Mouse (Mus musculus) MEL (cell line): ENCODE measurements around the gene Tm9sf4. TPM values are rescaled to one million over a fixed set of nuclear protein-coding genes. Genes with fewer than 3 reads are reported as not detected.

Experiments
- DNase-seq: peaks from one replicate; pipeline ENCODE4 v3.0.0; 2011; ENCODE audit warnings: low read depth, low spot score
- H3K27ac ChIP-seq: 2 replicates; pipeline ENCODE4 v1.5.1; 2012; ENCODE audit warnings: low read depth, mild to moderate bottlenecking, control low read depth, low read length, moderate library complexity; ENCODE audit not compliant: control insufficient read depth
- H3K27me3 ChIP-seq, 2 experiments: fragments of 150-350 bp in 1 of 2; sonication (generic) in 1 of 2; 2 replicates each; pipeline ENCODE4 v1.6.1; 2012; ENCODE audit warnings: low read length in 2 of 2, mild to moderate bottlenecking in 2 of 2, improper control_type of control experiment in 1 of 2, moderate library complexity in 1 of 2; ENCODE audit not compliant: insufficient read depth in 2 of 2, control insufficient read depth in 1 of 2
- H3K36me3 ChIP-seq, 2 experiments: 2 replicates each; pipeline ENCODE4 v1.6.1; 2012 to 2014; ENCODE audit warnings: low read length in 2 of 2, improper control_type of control experiment in 1 of 2, inconsistent platforms in 1 of 2, mild to moderate bottlenecking in 1 of 2; ENCODE audit not compliant: insufficient read depth in 2 of 2, control insufficient read depth in 1 of 2
- H3K4me1 ChIP-seq, 2 experiments: fragments of 150-350 bp in 1 of 2; sonication (generic) in 1 of 2; 2 replicates each; pipeline ENCODE4 v1.6.1; 2012; ENCODE audit warnings: low read length in 2 of 2, improper control_type of control experiment in 1 of 2, mild to moderate bottlenecking in 1 of 2; ENCODE audit not compliant: insufficient read depth in 2 of 2, control insufficient read depth in 1 of 2
- H3K4me3 ChIP-seq, 2 experiments: fragments of 150-350 bp in 1 of 2; sonication (generic) in 1 of 2; 2 replicates each; pipeline ENCODE4 v1.5.1; 2012; ENCODE audit warnings: low read depth in 2 of 2, low read length in 2 of 2, mild to moderate bottlenecking in 2 of 2, moderate library complexity in 2 of 2, control low read depth in 1 of 2, improper control_type of control experiment in 1 of 2; ENCODE audit not compliant: control insufficient read depth in 1 of 2, insufficient read depth in 1 of 2
- H3K79me2 ChIP-seq: 2 replicates; pipeline ENCODE4 v1.6.1; 2012; ENCODE audit warnings: mild to moderate bottlenecking, low read length, moderate library complexity; ENCODE audit not compliant: control insufficient read depth, poor library complexity, insufficient read depth
- H3K9ac ChIP-seq: 2 replicates; pipeline ENCODE4 v1.6.1; 2012; ENCODE audit warnings: low read depth, mild to moderate bottlenecking, control low read depth, low read length, moderate library complexity; ENCODE audit not compliant: control insufficient read depth, poor library complexity, severe bottlenecking
- H3K9me3 ChIP-seq: fragments of 150-350 bp; sonication (generic); replicated peaks from 2 replicates; pipeline ENCODE4 v1.6.1; 2012; ENCODE audit warnings: mild to moderate bottlenecking, low read length, improper control_type of control experiment, moderate library complexity; ENCODE audit not compliant: insufficient read depth
- BHLHE40 ChIP-seq: IDR thresholded peaks from 2 replicates; pipeline ENCODE4 v1.6.1; 2012; ENCODE audit warnings: low read depth, mild to moderate bottlenecking, inconsistent platforms, low read length, improper control_type of control experiment, borderline replicate concordance
- CHD1 ChIP-seq: IDR thresholded peaks from 2 replicates; pipeline ENCODE4 v1.6.1; 2012; ENCODE audit warnings: low read depth, mild to moderate bottlenecking, inconsistent platforms, low read length, improper control_type of control experiment
- EP300 ChIP-seq, 2 experiments: IDR thresholded peaks; 2 replicates each; pipeline ENCODE4 v1.6.1; 2011; ENCODE audit warnings: improper control_type of control experiment in 2 of 2, low read length in 2 of 2, low read depth in 1 of 2, mild to moderate bottlenecking in 1 of 2
- ETS1 ChIP-seq: IDR thresholded peaks from 2 replicates; pipeline ENCODE4 v1.6.1; 2012; ENCODE audit warnings: low read depth, mild to moderate bottlenecking, inconsistent platforms, low read length, improper control_type of control experiment, moderate library complexity
- GABPA ChIP-seq: IDR thresholded peaks from 2 replicates; pipeline ENCODE4 v1.6.1; 2012; ENCODE audit warnings: low read depth, mild to moderate bottlenecking, inconsistent platforms, low read length, improper control_type of control experiment, moderate library complexity
- GATA1 ChIP-seq: IDR thresholded peaks from 2 replicates; pipeline ENCODE4 v1.6.1; 2011; ENCODE audit warnings: low read depth, low read length, improper control_type of control experiment
- MAX ChIP-seq: IDR thresholded peaks from 2 replicates; pipeline ENCODE4 v1.6.1; 2011; ENCODE audit warnings: low read length, improper control_type of control experiment
- MAZ ChIP-seq: IDR thresholded peaks from 2 replicates; pipeline ENCODE4 v1.6.1; 2012; ENCODE audit warnings: low read depth, mild to moderate bottlenecking, inconsistent platforms, low read length, improper control_type of control experiment
- MYB ChIP-seq: IDR thresholded peaks from 2 replicates; pipeline ENCODE4 v1.6.1; 2011; ENCODE audit warnings: mild to moderate bottlenecking, low read depth, low read length, improper control_type of control experiment
- MYC ChIP-seq: IDR thresholded peaks from 2 replicates; pipeline ENCODE4 v1.6.1; 2011; ENCODE audit warnings: low read depth, mild to moderate bottlenecking, low read length, improper control_type of control experiment, moderate library complexity
- NELFE ChIP-seq: IDR thresholded peaks from 2 replicates; pipeline ENCODE4 v1.6.1; 2011; ENCODE audit warnings: low read depth, low read length, improper control_type of control experiment
- POLR2A ChIP-seq, 2 experiments: IDR thresholded peaks; 2 replicates each; pipeline ENCODE4 v1.6.1; 2011 to 2012; ENCODE audit warnings: low read length in 2 of 2, mild to moderate bottlenecking in 2 of 2, control low read depth in 1 of 2, improper control_type of control experiment in 1 of 2, low read depth in 1 of 2, moderate library complexity in 1 of 2; ENCODE audit not compliant: control insufficient read depth in 1 of 2, insufficient read depth in 1 of 2, poor library complexity in 1 of 2
- RCOR1 ChIP-seq: IDR thresholded peaks from 2 replicates; pipeline ENCODE4 v1.6.1; 2012; ENCODE audit warnings: low read depth, mild to moderate bottlenecking, inconsistent platforms, low read length, improper control_type of control experiment
- SMC3 ChIP-seq: IDR thresholded peaks from 2 replicates; pipeline ENCODE4 v1.6.1; 2011; ENCODE audit warnings: low read depth, low read length, improper control_type of control experiment
- TAL1 ChIP-seq: IDR thresholded peaks from 2 replicates; pipeline ENCODE4 v1.6.1; 2012; ENCODE audit warnings: mild to moderate bottlenecking, inconsistent platforms, low read length, moderate library complexity, mixed read lengths
- TBP ChIP-seq: IDR thresholded peaks from 2 replicates; pipeline ENCODE4 v1.8.0; 2011; ENCODE audit warnings: low read depth, low read length, improper control_type of control experiment
- UBTF ChIP-seq: IDR thresholded peaks from 2 replicates; pipeline ENCODE4 v1.6.1; 2012; ENCODE audit warnings: low read depth, mild to moderate bottlenecking, inconsistent platforms, low read length, improper control_type of control experiment, moderate library complexity, borderline replicate concordance; ENCODE audit not compliant: insufficient read depth
- ZC3H11A ChIP-seq: IDR thresholded peaks from 2 replicates; pipeline ENCODE4 v1.6.1; 2012; ENCODE audit warnings: low read depth, mild to moderate bottlenecking, inconsistent platforms, low read length, improper control_type of control experiment
- ZKSCAN1 ChIP-seq: IDR thresholded peaks from 2 replicates; pipeline ENCODE4 v1.6.1; 2012; ENCODE audit warnings: low read depth, mild to moderate bottlenecking, inconsistent platforms, low read length, improper control_type of control experiment, moderate library complexity
- polyA plus RNA-seq, 2 experiments: library from polyadenylated mRNA; stranded (reverse) in 1 of 2; unstranded in 1 of 2; fragments of >175 nt in 1 of 2; fragments of >200 nt in 1 of 2; gene quantifications; 2 replicates each; pipeline versions ENCODE4 v1.2.1 to v1.2.4; 2012; ENCODE audit warnings: low replicate concordance in 2 of 2, low read depth in 1 of 2; ENCODE audit not compliant: insufficient read length in 2 of 2, insufficient read depth in 1 of 2, missing spikeins in 1 of 2
- total RNA-seq: library from RNA; depleted of rRNA; stranded (reverse); fragments of 300-350 nt; gene quantifications from 2 replicates; pipeline ENCODE4 v1.2.3, GENCODE M21; 2012

Gene Tm9sf4
- total and polyA plus RNA-seq, 3 experiments = 16.1 to 269 (median 29.8) TPM

- TF ChIP-seq UBTF (no peak), RCOR1 (no peak), SMC3 (no peak)
These were observed 7.2 kb downstream of the Tm9sf4 start (continued) for GRCm38 (mm10) chr2:153168134-153168820.

DNA sequence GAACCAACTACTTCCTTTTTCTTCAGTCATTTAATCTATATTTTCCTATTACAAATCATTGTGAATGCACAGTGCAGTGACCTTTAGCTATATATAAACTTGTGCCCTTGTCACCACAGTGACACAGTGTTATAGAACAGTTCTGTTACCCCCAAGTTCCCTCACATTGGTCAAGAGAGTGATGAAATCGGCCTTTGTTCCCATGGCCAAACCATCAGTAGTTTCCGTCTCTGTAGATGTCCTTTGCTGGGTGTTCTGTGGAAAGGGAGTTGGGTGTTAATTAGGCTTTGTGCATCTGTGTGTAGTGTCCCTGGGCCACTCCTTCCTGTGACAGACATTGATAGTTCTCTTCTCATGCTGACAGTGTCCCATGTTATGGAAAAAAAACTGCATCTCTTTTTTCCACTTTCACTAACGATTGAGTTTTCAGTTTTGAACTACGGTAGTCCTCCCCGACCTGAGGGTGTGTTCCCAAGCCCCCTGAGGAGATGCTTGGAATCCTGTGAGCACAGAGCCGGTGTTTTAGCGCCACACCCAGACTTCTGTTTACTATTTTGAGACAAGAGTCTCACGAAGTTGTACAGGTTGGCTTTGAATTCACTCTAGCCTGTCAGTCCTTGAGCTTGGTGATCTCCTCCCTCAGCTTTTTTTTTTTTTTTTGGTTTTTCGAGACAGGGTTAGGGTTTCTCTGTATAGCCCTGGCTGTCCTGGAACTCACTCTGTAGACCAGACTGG lies 9.6 kb downstream of the Tm9sf4 start:
- H3K27ac ChIP-seq = no peak overlapping the region
- TF ChIP-seq GATA1 (no peak), MYB (no peak), ETS1 (no peak), TBP (no peak), MAX (no peak), ZKSCAN1 (no peak), EP300 (IDR thresholded peaks at IDR 0.05; ENCODE audit: low read depth in 1 of 2, low read length in 2 of 2) (peak in 1 of 2 experiments; percentile 14; a peak in 1 of 4 replicates), TAL1 (no peak)
- TF ChIP-seq, all 39 proteins: peak for 1
- Histone ChIP-seq H3K4me3 (no peak overlapping the region), H3K9ac (no peak overlapping the region), H3K27me3 (no peaks in the 10 kb centered on the region), H3K4me1 (peaks cover 10 to 25% of the 10 kb centered on the region in 2 experiments), H3K79me2 (peaks cover 16% of the 10 kb centered on the region), H3K9me3 (no peaks in the 10 kb centered on the region), H3K36me3 (peaks cover 2 to 21% of the 10 kb centered on the region in 2 experiments; a peak in 3 of 4 replicates)
- no peak for DNase-seq

DNA sequence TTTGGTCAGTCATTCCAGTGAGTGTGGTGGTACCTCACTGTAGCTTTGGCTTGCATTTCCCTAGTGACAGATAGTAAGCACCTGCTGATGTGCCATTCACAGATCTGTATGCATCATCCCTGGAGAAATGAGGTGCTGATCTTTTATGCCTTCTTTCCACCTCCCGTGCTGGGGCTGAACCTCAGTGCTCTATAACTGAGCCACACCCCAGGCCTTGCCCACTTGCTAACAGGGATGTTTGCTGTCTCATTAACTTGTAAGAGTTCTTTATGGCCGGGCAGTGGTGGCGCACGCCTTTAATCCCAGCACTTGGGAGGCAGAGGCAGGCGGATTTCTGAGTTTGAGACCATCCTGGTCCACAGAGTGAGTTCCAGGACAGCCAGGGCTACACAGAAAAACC lies 10.9 kb downstream of the Tm9sf4 start:
- Histone ChIP-seq H3K27me3 (no peaks in the 10 kb centered on the region), H3K27ac (no peak overlapping the region), H3K9ac (no peak overlapping the region), H3K9me3 (no peaks in the 10 kb centered on the region), H3K4me3 (no peak overlapping the region), H3K36me3 (peaks cover 2 to 21% of the 10 kb centered on the region in 2 experiments; a peak in 3 of 4 replicates), H3K4me1 (peaks cover 10 to 22% of the 10 kb centered on the region in 2 experiments), H3K79me2 (peaks cover 11% of the 10 kb centered on the region)
- DNase-seq = no peak
- TF ChIP-seq MYB (no peak), GABPA (no peak), NELFE (no peak), CHD1 (no peak), ZKSCAN1 (no peak), ZC3H11A (no peak), MAZ (no peak), MYC (no peak), BHLHE40 (no peak), POLR2A (IDR thresholded peaks at IDR 0.05; ENCODE audit: control insufficient read depth in 1 of 2, insufficient read depth in 1 of 2, low read depth in 1 of 2, low read length in 2 of 2, poor library complexity in 1 of 2) (no peak)
